In genomic region chr16:34413868-34414333, GRCm38 (mm10) we compare ENCODE assay signal across 8 mouse cellular contexts.
DNase-seq lines count a peak whose midpoint lies in the region; ATAC-seq lines count a peak whose summit lies in the region.

No protein-coding gene starts in this region.

- no peak overlapping the region for H3K9ac ChIP-seq in forebrain, embryonic 15.5 days (replicated peaks)

- no peak overlapping the region for H3K27ac ChIP-seq in brown adipose tissue, adult 24 weeks (replicated peaks; ENCODE audit: low read depth, low read length)
- H3K27ac ChIP-seq in forebrain, embryonic 15.5 days (replicated peaks): peak overlapping the region; percentile 66

- no peak overlapping the region for H3K4me2 ChIP-seq in forebrain, embryonic 15.5 days (replicated peaks)

- intact Hi-C loops in heart, postnatal 25 days (cut with DNase I): no loop called here

- peak; percentile 86 for ATAC-seq in forebrain, embryonic 15.5 days (replicated peaks)

- WGBS in forebrain, embryonic 15.5 days: 12% methylated on average over 10 of the region's 10 CpGs

- 0 out of 2 replicates have a peak, but pooled peaks cover 2% of the 10 kb centered on the region for H3K4me1 ChIP-seq in brown adipose tissue, adult 24 weeks (ENCODE audit: control insufficient read depth, insufficient read depth, insufficient read length, low read length)
- peaks cover 37% of the 10 kb centered on the region for H3K4me1 ChIP-seq in forebrain, embryonic 15.5 days

- DNase-seq in adrenal gland, postnatal 10 days: peak; percentile 45
- peak; percentile 71 for DNase-seq in heart, postnatal 25 days (ENCODE audit: low spot score)
- DNase-seq in kidney, postnatal 25 days: peak; percentile 46 to 65
- peak; percentile 20 for DNase-seq in mesoderm, embryonic 11.5 days (ENCODE audit: low read depth, low spot score)
- DNase-seq in testis, postnatal 14 days (ENCODE audit: low spot score): no peak
- DNase-seq in thymus, postnatal 0 days (ENCODE audit: low spot score): no peak

- no peaks in the 10 kb centered on the region for H3K27me3 ChIP-seq in forebrain, embryonic 15.5 days

- H3K4me3 ChIP-seq in brown adipose tissue, adult 24 weeks (ENCODE audit: insufficient read depth, low read depth, low read length): peak overlapping the region; percentile 15; the same call in 1 of the 2 replicates
- no peak overlapping the region for H3K4me3 ChIP-seq in forebrain, embryonic 15.5 days

- H3K36me3 ChIP-seq in forebrain, embryonic 15.5 days: no peaks in the 10 kb centered on the region

- H3K9me3 ChIP-seq in forebrain, embryonic 15.5 days: no peaks in the 10 kb centered on the region

Comparison
In these comparisons a context has a peak if more than half of its experiments do, and no peak if none do; other contexts are left out.
1. DNase-seq: peak in adrenal gland, postnatal 10 days (single experiment), heart, postnatal 25 days (single experiment), kidney, postnatal 25 days (2 of 2) and mesoderm, embryonic 11.5 days (single experiment); none in testis, postnatal 14 days (single experiment) and thymus, postnatal 0 days (single experiment).